Mouse (Mus musculus) mesoderm, embryonic 11.5 days (tissue): ENCODE results near the gene Spata32.

ENCODE experiments used
- DNase-seq: peaks from one replicate; pipeline ENCODE4 v3.0.0-alpha.2; 2012; ENCODE audit warnings: low read depth, low spot score

Gene Spata32

DNA sequence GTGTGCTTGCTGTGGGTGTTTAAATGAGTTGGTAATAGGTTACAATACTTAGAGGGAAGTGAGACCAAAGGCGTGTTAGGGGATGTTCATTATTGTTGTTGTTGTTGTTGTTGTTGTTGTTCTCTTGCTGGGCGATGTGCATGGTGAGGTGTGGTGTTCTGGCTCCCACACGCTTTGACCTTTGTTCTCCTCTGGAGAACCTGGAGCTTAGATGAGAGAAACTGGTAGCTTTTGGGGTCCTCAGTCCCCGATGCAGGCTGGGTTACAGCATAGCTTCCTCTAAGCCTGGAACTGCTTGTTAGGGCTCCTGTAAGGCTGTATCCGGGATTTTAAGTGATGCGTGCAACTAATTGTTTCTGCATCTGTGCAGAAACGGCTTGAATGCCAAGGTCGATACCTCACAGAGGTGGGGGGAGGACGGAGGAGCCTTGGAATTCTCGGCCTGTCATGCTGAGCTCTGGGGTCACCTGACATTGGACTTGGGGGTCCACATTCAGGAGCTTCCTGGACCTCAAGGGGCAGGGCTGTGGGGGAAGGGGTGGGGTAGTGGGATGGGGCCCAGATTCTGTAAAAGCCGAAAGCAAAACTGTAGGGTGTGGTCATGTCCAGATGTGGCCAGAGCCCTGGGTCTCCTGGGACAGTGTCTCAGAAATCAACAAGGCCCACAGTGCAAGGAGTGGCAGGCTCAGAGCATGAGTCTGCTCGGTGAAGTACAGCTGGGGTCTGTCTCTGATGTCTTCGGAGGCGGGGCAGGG is 42.4 kb downstream of the Spata32 start:
- no peak for DNase-seq

DNA sequence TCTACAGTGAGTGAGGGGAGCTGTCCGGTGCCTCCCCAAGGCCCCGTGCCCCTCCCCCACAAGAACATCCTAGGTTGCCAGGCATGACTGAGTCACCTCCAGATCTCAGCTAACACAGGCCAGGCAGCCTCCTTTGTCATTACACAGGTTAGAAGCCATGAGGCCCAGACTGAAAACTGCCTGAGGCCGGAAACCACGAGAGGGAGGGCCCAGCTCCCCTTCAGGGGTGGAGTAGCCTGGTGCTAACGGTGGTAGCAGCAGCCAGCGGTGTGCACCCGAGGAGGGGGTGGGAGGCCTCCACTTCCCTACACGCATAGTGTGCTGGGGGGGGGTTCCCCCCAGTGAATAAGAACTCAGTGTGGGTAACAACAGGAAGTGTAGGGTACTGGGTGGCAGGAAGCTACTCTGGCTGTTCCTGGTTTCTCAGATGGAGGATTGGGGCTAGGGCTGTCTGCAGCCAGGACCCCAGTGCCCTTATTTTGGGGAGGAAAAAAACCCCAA is 43.3 kb downstream of the Spata32 start:
- no peak for DNase-seq

DNA sequence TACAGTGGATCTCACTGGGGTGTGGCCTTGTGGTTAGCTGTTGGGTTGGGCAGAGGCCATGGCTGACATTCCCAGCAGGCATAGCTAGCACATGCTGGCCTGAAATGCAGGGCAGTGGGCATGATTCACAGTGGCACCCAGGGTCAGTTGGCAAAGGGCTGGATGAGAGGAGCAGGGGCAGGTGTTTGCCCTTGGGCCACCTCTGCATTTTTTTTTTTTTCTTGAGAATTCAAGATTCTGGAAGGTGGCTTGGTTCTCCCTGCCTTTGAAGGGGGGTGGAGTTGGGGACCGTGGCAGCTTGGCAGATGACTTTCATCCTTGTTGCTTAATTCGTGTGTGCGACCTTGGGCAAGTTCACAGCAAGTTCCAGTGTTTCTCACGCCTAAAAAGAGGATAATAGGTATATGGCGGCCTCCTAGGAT is 43.8 kb downstream of the Spata32 start:
- DNase-seq, result no peak

DNA sequence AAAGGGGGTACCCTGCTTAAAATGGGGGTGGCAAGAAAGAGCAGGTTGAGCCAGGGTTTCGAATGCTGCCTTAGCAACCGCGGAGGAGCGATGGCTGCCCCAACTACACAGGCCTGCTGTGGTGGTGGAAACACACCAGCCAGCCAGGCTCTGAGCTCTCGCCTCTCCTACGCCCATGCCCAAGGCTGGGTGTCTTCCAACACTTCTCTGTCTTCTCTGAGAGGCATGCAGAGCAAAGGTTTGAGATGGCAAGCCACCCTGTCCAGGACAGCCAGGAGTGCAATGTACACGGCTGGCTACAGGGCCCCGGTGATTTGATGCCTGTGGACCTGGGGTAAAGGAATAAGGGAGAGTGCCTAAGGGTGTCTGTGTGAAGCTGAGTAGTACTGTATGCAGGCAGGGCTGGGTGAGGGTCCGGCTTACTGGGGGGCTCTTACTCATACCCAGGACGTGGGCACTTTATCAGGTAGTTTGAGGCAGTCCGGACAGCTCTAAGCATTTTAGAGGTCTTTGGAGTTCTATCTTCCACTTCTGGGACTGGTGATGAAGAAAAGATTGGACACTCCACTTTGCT is 44.4 kb downstream of the Spata32 start:
- DNase-seq, result no peak

DNA sequence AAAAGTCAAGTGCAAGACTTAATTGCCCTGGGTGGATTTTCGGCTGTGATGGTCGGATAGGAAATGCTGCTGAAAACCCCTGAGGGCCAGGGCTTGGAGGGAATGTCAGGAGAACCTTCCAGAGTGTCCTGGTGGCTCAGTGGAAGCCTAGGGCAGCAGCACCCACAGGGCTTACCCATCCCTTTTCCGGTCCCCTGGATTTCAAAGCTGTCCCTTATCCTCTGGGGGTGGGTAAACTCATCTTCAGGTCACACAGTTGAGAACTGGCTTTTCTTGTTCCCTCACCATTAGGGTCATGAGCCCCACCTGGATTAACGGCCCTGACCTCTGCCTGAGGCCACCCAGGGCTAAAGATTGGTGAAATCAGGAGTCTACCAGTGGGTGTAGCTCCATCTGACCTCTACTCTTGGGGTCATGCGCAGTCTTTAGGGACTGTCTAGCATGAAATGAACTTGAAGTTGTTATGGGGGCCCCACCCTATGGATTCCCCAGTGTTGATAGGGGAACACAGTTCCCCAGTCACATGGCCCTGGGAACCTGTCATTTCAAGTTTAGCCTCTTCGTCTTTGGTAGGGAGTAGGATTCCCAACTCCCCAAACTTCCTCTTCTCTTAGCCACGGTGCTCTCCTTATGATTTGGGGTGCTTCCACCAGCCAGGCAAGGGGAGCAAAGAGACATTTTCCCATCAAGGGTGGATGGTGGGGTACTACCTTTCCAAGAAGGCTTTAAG is 45.0 kb downstream of the Spata32 start:
- DNase-seq, result no peak

DNA sequence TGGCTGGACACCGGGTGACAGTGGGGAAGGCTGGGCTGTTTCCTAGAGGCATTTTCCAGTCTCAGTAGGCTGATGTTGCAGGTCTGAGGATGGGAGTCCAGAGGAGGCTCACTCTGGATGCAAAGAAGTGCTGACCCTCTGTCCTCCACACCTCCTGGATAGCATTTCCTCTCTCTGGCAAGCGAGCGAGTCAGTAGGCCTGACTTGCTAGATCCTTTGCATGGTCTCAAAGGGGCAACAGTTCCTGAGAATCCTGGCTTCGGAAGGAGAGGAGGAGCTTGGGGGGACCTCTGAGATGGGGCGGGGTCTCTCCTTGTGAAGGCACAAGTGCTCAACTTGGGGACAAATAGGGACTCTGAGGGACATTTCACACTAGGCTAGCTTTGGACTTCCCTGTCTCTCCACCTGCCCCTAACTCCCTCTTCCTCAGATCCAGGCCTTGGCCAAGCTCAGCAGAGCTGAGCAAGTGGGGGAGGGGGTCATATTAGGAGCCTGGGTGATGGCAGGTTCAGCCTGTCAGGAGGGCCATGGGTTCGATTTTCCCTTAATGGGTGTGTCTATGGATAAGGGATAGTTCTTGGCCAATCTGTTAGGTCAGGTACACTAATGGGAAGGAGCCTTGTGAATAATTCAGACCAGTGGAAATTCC is 45.7 kb downstream of the Spata32 start:
- no peak for DNase-seq

DNA sequence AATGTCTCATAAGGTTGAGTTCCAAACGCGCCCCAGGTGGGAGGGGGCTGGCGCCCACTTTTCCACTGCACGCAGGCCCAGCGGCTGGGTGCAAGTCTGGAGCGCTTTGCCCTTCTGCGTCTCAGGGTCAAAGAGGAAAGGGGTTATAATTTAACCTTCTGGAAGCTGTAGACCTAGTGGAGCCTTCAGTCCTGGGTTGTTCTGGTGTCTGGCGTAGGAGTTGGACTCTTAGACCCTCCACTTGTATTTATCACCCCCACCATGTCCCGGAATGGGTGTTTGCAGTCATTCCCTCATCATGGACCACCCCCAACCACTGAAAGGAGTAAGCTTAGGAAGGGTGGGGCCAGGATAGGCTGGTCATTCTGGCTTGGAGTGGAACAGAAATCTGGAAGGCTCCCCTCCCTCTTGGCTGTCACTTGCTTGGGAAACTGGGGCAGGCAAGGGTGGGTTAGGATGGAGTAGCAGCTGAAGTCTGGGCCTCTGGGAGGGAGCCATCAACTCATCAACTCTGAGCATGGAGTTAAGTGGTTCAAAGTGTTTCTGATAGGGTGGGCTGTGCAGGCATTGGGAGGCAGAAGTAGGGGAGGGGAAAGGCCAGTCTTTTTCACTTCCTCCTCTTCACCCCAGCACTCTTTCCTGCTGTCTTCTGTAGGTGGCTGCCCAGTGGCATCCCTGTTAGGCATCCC is 46.4 kb downstream of the Spata32 start:
- no peak for DNase-seq

DNA sequence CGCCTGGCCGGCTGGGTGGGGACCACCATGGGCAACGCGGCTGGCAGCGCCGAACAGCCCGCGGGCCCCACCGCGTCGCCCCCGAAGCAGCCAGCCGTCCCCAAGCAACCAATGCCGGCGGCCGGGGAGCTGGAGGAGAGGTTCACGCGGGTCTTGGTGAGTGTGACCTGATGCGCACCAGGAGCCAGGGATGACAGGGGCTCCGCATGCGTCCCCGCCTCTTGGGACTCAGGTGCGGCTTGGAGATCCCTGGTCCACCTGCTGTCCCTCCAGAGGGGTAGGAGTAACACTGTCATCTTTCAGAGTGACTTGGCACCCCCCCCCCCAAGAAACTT is 47.0 kb downstream of the Spata32 start:
- DNase-seq, result no peak

DNA sequence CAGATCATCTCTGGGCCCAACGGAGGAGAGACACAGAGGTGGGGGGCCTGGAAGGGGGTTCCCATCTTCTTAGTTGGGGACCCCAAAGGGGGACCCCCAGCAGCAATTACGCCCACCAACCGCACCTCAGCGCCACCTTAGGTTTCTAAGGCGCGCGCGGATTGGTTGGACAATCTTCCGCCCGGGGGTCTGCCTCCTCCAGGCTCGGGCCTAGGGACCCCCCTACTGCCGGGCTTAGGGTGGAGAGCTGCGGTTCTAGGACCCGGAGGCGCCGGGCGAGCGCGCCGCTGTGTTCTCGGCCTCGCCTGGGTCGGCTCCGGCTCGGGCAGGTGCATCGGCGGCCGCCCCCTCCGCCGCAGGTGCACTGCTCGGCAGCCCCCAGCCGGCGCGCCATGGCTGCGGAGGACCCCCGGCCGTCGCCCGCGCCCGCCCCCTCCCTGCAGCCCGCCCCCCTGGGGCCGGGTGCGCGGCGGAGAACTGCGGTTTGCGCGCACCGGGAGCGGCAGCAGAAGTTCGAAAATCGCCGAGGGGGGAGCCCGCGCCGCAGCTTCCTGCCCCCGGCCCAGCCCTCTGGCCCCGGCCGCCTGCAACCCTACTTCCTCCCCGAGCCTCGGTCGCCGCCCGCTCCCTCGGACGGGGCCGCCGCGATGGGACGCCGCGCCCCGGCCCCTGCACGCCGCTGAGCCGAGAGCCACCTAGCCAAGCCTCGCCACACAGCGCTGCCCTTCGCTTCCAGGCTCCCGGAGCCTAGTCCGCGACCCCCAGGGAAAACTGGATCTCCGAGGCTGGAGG is 47.5 kb downstream of the Spata32 start, which contains the start of gene Fmnl1:
Gene Fmnl1 (plus strand): TSS at position 614 of the 792 bp plus-strand sequence.
- DNase-seq, result no peak

DNA sequence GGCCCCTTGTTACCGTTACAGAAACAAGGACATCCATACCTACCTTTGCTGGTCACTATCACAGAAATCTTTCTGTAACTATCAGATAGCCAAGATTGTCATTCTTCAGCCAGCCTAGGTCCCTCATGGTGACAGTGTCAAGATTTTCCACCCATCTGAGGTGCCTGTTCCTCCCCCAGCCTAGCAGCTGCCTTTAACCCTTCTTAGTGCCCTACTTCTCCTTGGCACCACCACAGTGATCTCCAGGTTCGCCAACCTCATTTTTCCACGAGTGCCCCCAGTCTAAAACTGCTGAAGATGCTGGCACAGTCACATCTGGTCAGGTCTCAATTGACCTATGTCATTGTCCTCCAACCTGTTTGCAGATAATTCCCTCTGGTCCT is 48.1 kb downstream of the Spata32 start:
- no peak for DNase-seq

DNA sequence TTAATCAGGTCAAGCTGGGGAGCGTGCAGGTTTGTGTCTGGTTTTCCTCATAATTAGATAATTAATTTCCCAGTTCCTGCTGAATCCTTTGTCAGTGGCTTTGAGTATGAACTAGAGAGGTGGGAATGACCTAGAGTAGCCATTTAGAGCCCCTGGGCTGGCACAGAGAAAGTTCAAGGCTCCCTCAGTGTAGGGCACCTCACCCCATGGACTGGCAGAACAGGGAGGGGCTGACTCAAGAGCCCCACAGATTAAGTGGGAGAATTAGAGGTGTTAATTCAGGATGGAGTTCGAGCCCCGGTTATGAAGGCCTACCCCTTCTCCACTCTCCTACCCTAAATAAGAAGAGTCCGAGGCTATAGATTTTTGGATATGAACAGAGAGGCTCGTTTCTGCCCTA is 48.6 kb downstream of the Spata32 start:
- no peak for DNase-seq

DNA sequence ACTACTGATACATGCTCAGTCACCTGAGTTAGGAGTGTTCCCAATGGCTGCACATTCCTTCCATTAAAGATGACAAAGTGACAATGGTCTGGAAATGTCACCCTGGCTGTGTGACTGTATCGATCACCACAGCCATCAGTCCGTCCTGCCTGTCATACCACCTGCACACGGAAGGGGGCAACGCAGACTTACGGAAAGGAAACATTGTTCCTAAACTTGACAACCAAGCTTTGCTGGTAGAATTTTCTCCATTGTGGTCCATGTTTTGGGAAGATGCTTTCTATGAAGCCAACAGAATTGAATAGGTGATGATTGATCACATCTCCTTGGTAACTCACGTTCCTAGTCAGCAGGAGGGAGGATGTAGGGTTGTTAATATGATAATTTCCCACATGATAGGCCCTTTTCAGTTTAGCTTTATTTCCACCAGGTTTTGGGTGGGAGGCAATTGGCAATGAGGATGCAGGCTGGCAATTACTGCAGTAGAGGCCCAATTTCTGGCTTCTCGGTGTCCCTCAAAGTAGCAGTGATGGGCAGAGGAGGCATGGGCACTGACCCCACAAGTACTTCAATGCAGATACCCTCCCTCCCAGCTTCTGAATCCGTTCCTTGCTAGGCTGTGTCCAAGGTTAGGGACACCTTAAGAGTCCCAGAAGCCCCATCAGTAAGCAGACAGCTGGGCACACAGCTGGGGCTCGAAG is 49.4 kb downstream of the Spata32 start:
- peak; percentile 53 for DNase-seq

DNA sequence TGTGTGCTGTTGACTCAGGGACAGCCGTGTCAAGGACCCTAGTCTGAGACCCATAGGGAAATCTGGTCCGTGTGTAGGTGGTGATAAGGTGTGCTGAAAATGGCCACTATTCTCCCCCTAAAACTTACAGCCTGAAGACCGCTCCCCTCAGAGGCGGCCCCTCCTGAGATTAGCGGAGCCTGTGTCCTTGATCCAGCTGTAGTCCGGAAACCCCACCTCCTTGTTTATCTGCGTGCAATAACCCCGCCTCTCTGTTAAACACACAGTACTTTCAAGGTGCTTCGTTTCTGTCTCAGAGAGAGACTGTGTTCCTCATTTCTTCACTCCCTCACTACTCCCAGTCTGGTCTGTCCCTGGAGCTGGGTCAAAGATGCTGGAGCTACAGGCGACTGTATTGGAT is 53.8 kb downstream of the Spata32 start:
- DNase-seq, result no peak

DNA sequence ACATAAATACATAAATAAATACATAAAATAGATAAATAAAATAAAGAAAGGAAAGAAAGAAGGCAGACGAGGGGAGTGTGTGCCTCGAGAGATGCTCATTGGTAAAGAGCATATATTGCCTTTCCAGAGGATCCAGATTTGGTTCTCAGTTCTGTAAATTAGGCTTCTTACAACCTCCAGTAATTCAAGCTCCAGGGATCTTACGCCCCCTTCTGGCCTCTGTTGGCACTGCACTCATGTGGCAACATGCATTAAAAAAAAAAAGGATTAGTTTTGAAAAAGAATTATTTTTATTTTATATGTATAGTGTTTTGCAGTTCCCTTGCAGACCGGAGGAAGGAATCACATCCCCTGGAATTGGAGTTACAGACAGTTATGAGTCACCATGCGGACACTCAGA is 56.1 kb downstream of the Spata32 start:
- no peak for DNase-seq

DNA sequence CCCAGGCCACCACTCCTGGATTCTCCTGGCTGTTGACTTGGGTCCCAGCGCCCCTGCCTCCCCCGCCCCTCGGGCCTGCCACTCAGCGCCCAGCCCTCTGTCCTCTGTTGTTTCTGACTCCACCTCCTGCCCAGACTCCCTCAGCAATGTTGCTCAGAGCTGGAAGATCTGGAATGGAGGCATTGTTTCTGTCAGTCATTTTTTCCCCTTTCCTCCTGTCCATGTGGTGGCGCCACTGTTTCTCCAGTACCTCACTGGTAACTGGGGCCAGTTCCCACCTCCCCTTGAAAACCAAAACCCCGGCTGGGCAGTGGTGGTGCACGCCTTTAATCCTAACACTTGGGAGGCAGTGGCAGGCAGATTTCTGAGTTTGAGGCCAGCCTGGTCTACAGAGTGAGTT is 56.8 kb downstream of the Spata32 start:
- no peak for DNase-seq

DNA sequence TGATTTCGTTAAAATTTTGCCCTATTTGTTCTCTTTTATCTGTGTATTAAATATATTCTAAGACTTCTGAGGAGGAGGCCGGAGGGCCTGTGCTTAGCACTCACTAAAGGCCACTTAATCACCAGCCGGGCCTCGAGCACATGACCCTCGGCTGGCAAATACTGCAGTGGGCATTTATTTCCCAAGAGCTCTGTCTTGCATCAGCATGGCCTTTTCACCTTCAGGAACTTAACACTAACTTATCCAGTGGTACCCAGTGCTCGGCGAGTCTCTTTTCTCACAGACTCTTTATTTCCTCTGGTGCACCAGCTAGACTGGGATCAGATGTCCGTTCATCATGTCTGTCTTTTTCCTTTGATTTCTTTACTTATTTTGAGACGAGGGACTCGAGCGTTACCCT is 57.5 kb downstream of the Spata32 start:
- no peak for DNase-seq

DNA sequence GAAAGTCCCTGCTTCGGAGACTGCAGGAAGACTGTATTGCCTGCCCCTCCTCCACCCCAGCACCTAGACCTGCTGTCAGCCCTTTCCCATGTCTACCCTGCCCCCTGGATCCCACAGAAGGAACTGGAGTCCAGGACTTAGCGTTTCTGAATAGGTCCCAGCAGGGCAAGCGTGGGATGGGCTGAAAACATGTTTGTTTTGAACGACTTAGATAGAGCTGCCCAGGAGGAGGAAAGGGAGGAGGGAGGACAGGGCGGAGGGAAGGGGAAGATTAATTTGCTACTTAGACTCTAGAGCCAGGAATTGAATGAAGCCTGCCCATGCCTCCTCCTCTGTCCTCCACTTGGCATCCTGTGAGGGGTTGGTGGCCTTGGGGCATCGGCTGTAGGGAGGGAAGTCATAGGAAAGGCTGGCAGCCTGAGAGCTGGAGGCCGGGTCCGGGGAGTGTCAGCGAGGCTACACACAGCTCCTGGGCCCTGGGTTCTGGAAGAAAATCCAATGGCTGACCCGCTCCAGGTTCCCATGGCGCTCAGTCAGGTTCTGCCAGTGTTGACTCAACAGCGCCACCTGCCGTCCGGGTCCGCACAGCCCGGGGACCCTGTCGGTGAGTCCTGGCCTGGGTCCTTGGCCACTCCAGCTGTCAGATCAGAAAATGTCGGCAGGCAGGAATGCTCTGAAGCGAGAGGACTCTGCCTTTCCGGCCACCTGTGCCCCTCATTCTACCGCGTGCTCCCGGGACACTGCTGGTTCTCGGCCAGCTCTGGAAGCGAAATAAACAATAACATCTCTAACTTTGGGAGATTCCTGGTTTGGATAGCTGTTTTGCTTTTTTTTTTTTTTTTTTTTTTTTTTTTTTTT is 59.4 kb downstream of the Spata32 start:
- peak; percentile 94 for DNase-seq
